Mouse (Mus musculus): ENCODE measurements around the gene Mfsd4b1. TPM values are rescaled to one million over a fixed set of nuclear protein-coding genes. Genes with fewer than 3 reads are reported as not detected.

Gene Mfsd4b1
- 0.40 and 1.5 TPM in 2 replicates for polyA plus RNA-seq (2014; fragmentation: Nextera tagmentation; extraction: Ambion mirVana)

DNA sequence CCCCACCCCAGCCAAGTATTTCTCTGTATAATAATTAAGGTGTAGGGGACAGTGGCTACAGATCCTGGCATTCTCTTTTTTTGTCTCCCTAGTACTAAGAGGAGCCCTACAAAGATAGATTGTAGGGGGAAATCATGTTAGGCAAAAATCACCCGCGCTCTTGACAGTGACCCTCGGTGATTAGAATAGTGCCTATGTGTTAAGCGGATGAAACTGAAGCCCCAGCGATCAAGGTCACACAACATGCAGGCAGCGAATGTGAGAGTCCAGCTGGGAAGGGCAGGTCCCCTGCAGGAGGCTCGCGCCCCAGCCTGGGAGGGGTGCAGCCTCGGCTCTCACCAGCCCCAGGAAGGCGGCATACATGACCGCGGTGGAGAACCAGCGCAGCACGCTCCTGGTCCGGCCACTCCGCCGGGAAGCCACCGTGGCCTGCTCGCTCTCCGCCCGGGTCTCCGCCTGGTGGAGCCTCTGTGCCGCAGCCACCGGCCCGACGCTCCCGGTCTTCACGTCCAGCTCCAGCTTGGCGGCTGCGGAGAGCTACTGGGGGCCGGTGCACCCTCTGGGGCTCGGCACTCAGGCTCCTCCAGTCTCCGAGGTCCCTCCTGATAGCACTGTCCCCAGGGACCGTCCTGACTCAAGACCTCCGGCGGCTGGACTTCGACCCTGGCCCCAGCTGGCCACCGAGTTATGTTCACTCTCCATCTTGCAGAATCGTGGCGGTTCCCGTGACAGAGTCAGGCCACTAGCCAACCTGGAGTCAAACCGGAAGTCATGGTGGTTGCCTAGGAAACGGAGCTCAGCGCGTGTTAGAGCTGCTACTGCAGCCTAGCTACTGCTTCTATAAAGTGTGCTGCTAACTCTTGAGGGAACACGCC is at the start of gene Mfsd4b1:
Gene Mfsd4b1 (minus strand): TSS at position 715 of the 875 bp plus-strand sequence.
- Histone ChIP-seq H3K36me3 (ENCODE audit: control insufficient read depth, insufficient read depth, low read length) (no peaks in the 10 kb centered on the region), H3K27ac (ENCODE audit: low read depth, low read length) (peak within 1 kb of the TSS; percentile 55; the same call in 1 of the 2 replicates), H3K4me3 (ENCODE audit: low read length) (peak within 1 kb of the TSS; percentile 63), H3K9me3 (ENCODE audit: control insufficient read depth, low read length) (peaks cover 6% of the 10 kb centered on the region; the same call in 1 of the 2 replicates), H3K9ac (ENCODE audit: low read depth, low read length) (peak within 1 kb of the TSS; percentile 58), H3K4me1 (ENCODE audit: control insufficient read depth, insufficient read depth, low read length) (no peaks in the 10 kb centered on the region), H3K27me3 (ENCODE audit: control insufficient read depth, insufficient read depth, low read length) (no peaks in the 10 kb centered on the region), H3K4me2 (replicated peaks; ENCODE audit: low read depth, low read length) (peak within 1 kb of the TSS; percentile 98)
- WGBS: 1% methylated on average over 41 of the region's 46 CpGs
- ATAC-seq (ENCODE audit: low FRiP score, low TSS enrichment): peak; percentile 96

DNA sequence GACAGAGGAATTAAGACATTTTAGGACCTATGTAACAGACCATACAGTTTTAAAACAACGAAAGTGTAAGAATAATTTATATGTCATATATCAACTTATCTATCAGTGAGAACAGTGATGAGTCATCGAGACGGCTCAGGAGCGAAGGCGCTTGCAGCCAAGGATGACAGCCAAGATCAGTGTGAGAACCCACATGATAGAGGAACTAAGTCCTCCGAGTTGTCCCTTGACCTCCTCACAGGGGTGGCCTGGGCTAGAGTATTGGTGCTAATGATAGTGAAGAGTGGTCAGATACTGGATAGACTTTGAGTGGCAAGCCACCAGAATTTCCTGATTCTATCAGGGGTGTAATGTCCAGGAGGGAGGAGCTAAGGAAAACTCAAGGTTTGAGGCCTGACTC is 48.5 kb upstream of the Mfsd4b1 start:
- WGBS: 89% methylated on average over 6 of the region's 6 CpGs
- no peak for ATAC-seq (ENCODE audit: low FRiP score, low TSS enrichment)
- Histone ChIP-seq H3K4me1 (ENCODE audit: control insufficient read depth, insufficient read depth, low read length) (peaks cover 6% of the 10 kb centered on the region; the same call in 1 of the 2 replicates), H3K9me3 (ENCODE audit: control insufficient read depth, low read length) (no peaks in the 10 kb centered on the region), H3K4me3 (ENCODE audit: low read length) (no peak overlapping the region), H3K27me3 (ENCODE audit: control insufficient read depth, insufficient read depth, low read length) (no peaks in the 10 kb centered on the region), H3K36me3 (ENCODE audit: control insufficient read depth, insufficient read depth, low read length) (no peaks in the 10 kb centered on the region), H3K9ac (ENCODE audit: low read depth, low read length) (no peak overlapping the region), H3K4me2 (replicated peaks; ENCODE audit: low read depth, low read length) (no peak overlapping the region), H3K27ac (ENCODE audit: low read depth, low read length) (no peak overlapping the region)

DNA sequence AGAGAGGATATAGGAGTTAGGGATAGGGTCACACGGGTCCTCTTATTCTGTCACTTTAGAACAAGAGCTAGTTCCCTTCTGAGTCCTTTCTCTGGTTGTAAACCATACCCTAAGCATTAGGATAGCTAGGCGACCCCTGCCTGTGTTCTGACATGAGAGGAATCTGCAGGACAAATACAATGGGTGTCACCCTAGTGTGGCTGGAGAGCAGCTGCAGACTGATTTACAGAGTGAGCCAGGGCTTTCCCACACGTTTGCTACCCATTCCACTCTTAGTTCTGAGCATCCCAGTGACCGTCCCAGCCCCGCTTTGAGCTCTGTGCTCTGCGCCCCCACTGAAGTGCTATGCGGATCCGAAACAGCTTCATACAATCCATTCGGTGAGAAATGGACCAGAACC is 45.6 kb upstream of the Mfsd4b1 start:
- no peak overlapping the region for H3K4me3 ChIP-seq (ENCODE audit: low read length)
- H3K4me1 ChIP-seq (ENCODE audit: control insufficient read depth, insufficient read depth, low read length): peaks cover 6% of the 10 kb centered on the region; the same call in 1 of the 2 replicates
- ATAC-seq (ENCODE audit: low FRiP score, low TSS enrichment): no peak
- no peak overlapping the region for H3K9ac ChIP-seq (ENCODE audit: low read depth, low read length)
- H3K27me3 ChIP-seq (ENCODE audit: control insufficient read depth, insufficient read depth, low read length): no peaks in the 10 kb centered on the region
- WGBS: 66% methylated on average over 9 of the region's 9 CpGs
- no peak overlapping the region for H3K4me2 ChIP-seq (replicated peaks; ENCODE audit: low read depth, low read length)
- no peak overlapping the region for H3K27ac ChIP-seq (ENCODE audit: low read depth, low read length)
- H3K36me3 ChIP-seq (ENCODE audit: control insufficient read depth, insufficient read depth, low read length): no peaks in the 10 kb centered on the region
- H3K9me3 ChIP-seq (ENCODE audit: control insufficient read depth, low read length): no peaks in the 10 kb centered on the region

DNA sequence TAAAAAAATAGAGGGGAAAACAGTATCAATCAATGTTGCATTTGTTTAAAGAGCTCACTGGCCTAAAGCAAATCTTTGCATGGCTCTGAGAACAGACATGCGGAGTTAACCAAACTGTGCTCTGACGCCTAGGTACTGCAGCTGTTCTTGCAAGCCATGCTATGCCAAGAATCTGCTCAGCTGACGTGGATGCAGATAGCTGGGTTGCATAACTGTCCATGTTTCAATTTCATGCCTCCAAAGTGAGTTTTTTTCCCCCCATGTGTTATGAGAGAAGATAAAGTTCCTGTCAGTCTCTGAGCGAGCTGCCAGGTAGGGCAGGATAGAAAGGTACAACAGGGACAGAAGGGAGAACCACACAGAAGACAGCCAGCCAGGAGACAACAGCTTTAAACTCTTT is 44.2 kb upstream of the Mfsd4b1 start:
- Histone ChIP-seq H3K27me3 (ENCODE audit: control insufficient read depth, insufficient read depth, low read length) (no peaks in the 10 kb centered on the region), H3K9ac (ENCODE audit: low read depth, low read length) (no peak overlapping the region), H3K4me1 (ENCODE audit: control insufficient read depth, insufficient read depth, low read length) (peaks cover 8% of the 10 kb centered on the region; the same call in 1 of the 2 replicates), H3K4me3 (ENCODE audit: low read length) (no peak overlapping the region), H3K9me3 (ENCODE audit: control insufficient read depth, low read length) (no peaks in the 10 kb centered on the region), H3K4me2 (replicated peaks; ENCODE audit: low read depth, low read length) (no peak overlapping the region), H3K27ac (ENCODE audit: low read depth, low read length) (no peak overlapping the region), H3K36me3 (ENCODE audit: control insufficient read depth, insufficient read depth, low read length) (no peaks in the 10 kb centered on the region)
- 49% methylated on average over 4 of the region's 4 CpGs for WGBS
- ATAC-seq (ENCODE audit: low FRiP score, low TSS enrichment): no peak

DNA sequence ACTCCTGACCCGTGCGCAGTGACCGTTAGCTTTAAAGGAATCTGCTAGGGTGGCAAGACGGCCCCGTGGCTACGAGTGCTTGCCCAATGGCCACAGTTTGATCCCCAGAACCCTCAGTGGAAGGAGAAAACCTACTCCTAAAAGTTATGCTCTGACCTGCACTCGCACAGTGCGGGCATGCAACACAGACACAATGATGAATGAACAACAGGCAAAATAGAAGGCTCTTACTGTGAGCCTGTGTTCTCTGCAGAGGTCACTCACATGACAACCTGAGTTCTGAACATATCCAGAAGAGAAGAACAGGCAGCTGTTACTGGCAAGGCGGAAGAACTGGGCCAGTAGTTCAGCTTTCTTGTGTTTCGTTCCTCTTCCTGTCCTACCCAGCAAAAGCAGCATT is 43.5 kb upstream of the Mfsd4b1 start:
- Histone ChIP-seq H3K27me3 (ENCODE audit: control insufficient read depth, insufficient read depth, low read length) (no peaks in the 10 kb centered on the region), H3K4me1 (ENCODE audit: control insufficient read depth, insufficient read depth, low read length) (peaks cover 11% of the 10 kb centered on the region; the same call in 1 of the 2 replicates), H3K4me3 (ENCODE audit: low read length) (no peak overlapping the region), H3K9me3 (ENCODE audit: control insufficient read depth, low read length) (no peaks in the 10 kb centered on the region), H3K9ac (ENCODE audit: low read depth, low read length) (no peak overlapping the region), H3K36me3 (ENCODE audit: control insufficient read depth, insufficient read depth, low read length) (no peaks in the 10 kb centered on the region), H3K27ac (ENCODE audit: low read depth, low read length) (no peak overlapping the region), H3K4me2 (replicated peaks; ENCODE audit: low read depth, low read length) (no peak overlapping the region)
- 75% methylated on average over 10 of the region's 10 CpGs for WGBS
- no peak for ATAC-seq (ENCODE audit: low FRiP score, low TSS enrichment)

DNA sequence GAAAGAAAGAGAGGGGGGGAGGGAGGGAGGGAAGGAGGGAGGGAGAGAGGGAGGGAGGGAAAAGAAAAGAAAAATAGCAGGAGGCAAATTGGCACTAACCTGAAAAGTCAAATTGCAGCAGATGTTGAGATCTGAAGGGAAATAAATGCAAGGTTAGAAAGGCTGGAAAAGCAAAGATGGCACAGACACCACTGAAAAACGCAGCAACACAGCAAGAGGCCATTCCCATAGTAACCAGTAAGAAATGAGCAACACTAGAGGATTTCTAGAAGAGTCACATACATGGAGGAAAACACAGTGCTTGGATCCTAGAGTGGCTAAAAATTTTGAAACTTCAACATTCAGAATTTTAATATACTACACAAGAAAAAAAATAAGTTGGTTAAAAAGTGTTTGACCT is 42.5 kb upstream of the Mfsd4b1 start:
- no peaks in the 10 kb centered on the region for H3K36me3 ChIP-seq (ENCODE audit: control insufficient read depth, insufficient read depth, low read length)
- no peak for ATAC-seq (ENCODE audit: low FRiP score, low TSS enrichment)
- H3K27me3 ChIP-seq (ENCODE audit: control insufficient read depth, insufficient read depth, low read length): no peaks in the 10 kb centered on the region
- H3K4me2 ChIP-seq (replicated peaks; ENCODE audit: low read depth, low read length): no peak overlapping the region
- no peaks in the 10 kb centered on the region for H3K9me3 ChIP-seq (ENCODE audit: control insufficient read depth, low read length)
- WGBS: 37% methylated on average over 1 of the region's 1 CpGs
- H3K4me3 ChIP-seq (ENCODE audit: low read length): no peak overlapping the region
- no peak overlapping the region for H3K27ac ChIP-seq (ENCODE audit: low read depth, low read length)
- H3K4me1 ChIP-seq (ENCODE audit: control insufficient read depth, insufficient read depth, low read length): peaks cover 11% of the 10 kb centered on the region; the same call in 1 of the 2 replicates
- no peak overlapping the region for H3K9ac ChIP-seq (ENCODE audit: low read depth, low read length)

GRCm38 (mm10) chr10:40067071-40067470 is 42.0 kb upstream of the Mfsd4b1 start:
- Histone ChIP-seq H3K27me3 (ENCODE audit: control insufficient read depth, insufficient read depth, low read length) (no peaks in the 10 kb centered on the region), H3K4me2 (replicated peaks; ENCODE audit: low read depth, low read length) (no peak overlapping the region)
- 78% methylated on average over 1 of the region's 1 CpGs for WGBS

GRCm38 (mm10) chr10:40065357-40065756 is 40.3 kb upstream of the Mfsd4b1 start:
- H3K27me3 ChIP-seq (ENCODE audit: control insufficient read depth, insufficient read depth, low read length): no peaks in the 10 kb centered on the region
- H3K27ac ChIP-seq (ENCODE audit: low read depth, low read length): no peak overlapping the region
- no peak overlapping the region for H3K9ac ChIP-seq (ENCODE audit: low read depth, low read length)
- H3K9me3 ChIP-seq (ENCODE audit: control insufficient read depth, low read length): no peaks in the 10 kb centered on the region
- peaks cover 16% of the 10 kb centered on the region; the same call in 1 of the 2 replicates for H3K4me1 ChIP-seq (ENCODE audit: control insufficient read depth, insufficient read depth, low read length)
- H3K4me2 ChIP-seq (replicated peaks; ENCODE audit: low read depth, low read length): no peak overlapping the region
- no peak for ATAC-seq (ENCODE audit: low FRiP score, low TSS enrichment)
- no peak overlapping the region for H3K4me3 ChIP-seq (ENCODE audit: low read length)
- 70% methylated on average over 3 of the region's 3 CpGs for WGBS
- H3K36me3 ChIP-seq (ENCODE audit: control insufficient read depth, insufficient read depth, low read length): no peaks in the 10 kb centered on the region

More at GRCm38 (mm10) chr10:40067071-40067470, 42.0 kb upstream of the Mfsd4b1 start:
- H3K36me3 ChIP-seq (ENCODE audit: control insufficient read depth, insufficient read depth, low read length): no peaks in the 10 kb centered on the region
- H3K9me3 ChIP-seq (ENCODE audit: control insufficient read depth, low read length): no peaks in the 10 kb centered on the region
- no peak overlapping the region for H3K4me3 ChIP-seq (ENCODE audit: low read length)
- no peak overlapping the region for H3K27ac ChIP-seq (ENCODE audit: low read depth, low read length)
- peaks cover 11% of the 10 kb centered on the region; the same call in 1 of the 2 replicates for H3K4me1 ChIP-seq (ENCODE audit: control insufficient read depth, insufficient read depth, low read length)
- H3K9ac ChIP-seq (ENCODE audit: low read depth, low read length): no peak overlapping the region
- no peak for ATAC-seq (ENCODE audit: low FRiP score, low TSS enrichment)

DNA sequence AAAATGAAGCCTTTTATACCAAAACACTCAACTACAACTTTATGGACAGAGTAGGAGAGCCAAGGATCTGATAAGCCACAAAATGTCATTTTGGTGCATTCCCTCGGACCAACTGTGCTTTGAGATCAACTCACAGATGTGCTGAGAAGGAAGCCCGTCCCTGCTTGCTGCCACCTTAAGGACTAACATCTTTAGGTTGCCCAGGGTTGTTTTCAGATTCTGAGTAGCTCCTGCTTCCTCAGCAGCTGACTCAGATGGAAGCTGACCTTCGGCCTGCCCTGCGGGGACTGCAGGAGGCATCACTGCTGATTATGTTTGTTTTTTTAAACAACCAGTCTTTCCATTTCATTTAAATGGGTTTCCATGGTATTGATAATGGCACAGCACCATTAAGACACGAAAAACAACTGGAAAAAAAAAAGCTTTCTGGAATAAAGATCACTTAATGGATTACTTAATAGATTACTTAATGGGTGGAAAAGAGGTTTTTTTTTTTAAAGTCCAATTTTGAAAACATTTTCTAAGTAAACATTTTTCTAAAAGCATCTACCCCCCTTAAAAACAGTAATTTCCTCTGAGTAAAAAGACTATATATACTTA is 38.3 kb upstream of the Mfsd4b1 start:
- Histone ChIP-seq H3K9ac (ENCODE audit: low read depth, low read length) (no peak overlapping the region), H3K9me3 (ENCODE audit: control insufficient read depth, low read length) (no peaks in the 10 kb centered on the region), H3K36me3 (ENCODE audit: control insufficient read depth, insufficient read depth, low read length) (no peaks in the 10 kb centered on the region), H3K27ac (ENCODE audit: low read depth, low read length) (peak overlapping the region; percentile 56), H3K4me2 (replicated peaks; ENCODE audit: low read depth, low read length) (peak overlapping the region; percentile 5; the same call in 1 of the 2 replicates), H3K4me1 (ENCODE audit: control insufficient read depth, insufficient read depth, low read length) (0 out of 2 replicates have a peak, but pooled peaks cover 10% of the 10 kb centered on the region), H3K27me3 (ENCODE audit: control insufficient read depth, insufficient read depth, low read length) (no peaks in the 10 kb centered on the region), H3K4me3 (ENCODE audit: low read length) (no peak overlapping the region)
- ATAC-seq (ENCODE audit: low FRiP score, low TSS enrichment): no peak
- WGBS: 24% methylated on average over 5 of the region's 5 CpGs

Data from kidney, embryonic 14.5 days (tissue).